Mouse (Mus musculus) cerebellum, adult 2 months (tissue): ENCODE data around the gene Prps1. TPM values are rescaled to one million over a fixed set of nuclear protein-coding genes. Genes with fewer than 3 reads are reported as not detected.

ENCODE experiments used
- DNase-seq, 2 experiments: peaks; one replicate each; pipeline ENCODE4 v3.0.0; 2021
- H3K27ac ChIP-seq: fragments of 200-500 bp; 2 replicates; pipeline ENCODE4 v1.5.1; 2012; ENCODE audit warnings: low read length, control low read depth, inconsistent platforms; ENCODE audit not compliant: insufficient read depth
- H3K27me3 ChIP-seq: fragments of 200-500 bp; 2 replicates; pipeline ENCODE4 v1.6.1; 2012; ENCODE audit warnings: inconsistent platforms, mild to moderate bottlenecking, low read length, moderate library complexity; ENCODE audit not compliant: control insufficient read depth, insufficient read depth
- H3K4me1 ChIP-seq: fragments of 200-500 bp; 2 replicates; pipeline ENCODE4 v1.6.1; 2011; ENCODE audit warnings: low read length; ENCODE audit not compliant: control insufficient read depth, insufficient read depth
- H3K4me3 ChIP-seq: fragments of 200-500 bp; replicated peaks from 2 replicates; pipeline ENCODE3; 2011; ENCODE audit warnings: mild to moderate bottlenecking, low read depth, low read length, control low read depth; ENCODE audit not compliant: insufficient read depth
- CTCF ChIP-seq: fragments of 200-500 bp; IDR thresholded peaks from 2 replicates; pipeline ENCODE4 v1.5.1; 2011; ENCODE audit warnings: low read depth, mild to moderate bottlenecking, control low read depth, low read length, moderate library complexity, borderline replicate concordance; ENCODE audit not compliant: insufficient read depth
- POLR2A ChIP-seq: fragments of 200-500 bp; IDR thresholded peaks from 2 replicates; pipeline ENCODE4 v1.6.1; 2011; ENCODE audit warnings: low read length, control low read depth, borderline replicate concordance; ENCODE audit not compliant: insufficient read depth
- WGBS: fragments of 180-500 bp; shearing (Covaris S2); methylation state at CpG from one replicate; pipeline ENCODE4 v1.1.7; 2018; 5-methylcytosine and 5-hydroxymethylcytosine counted together
- polyA plus RNA-seq: library from polyadenylated mRNA; depleted of rRNA; stranded (reverse); fragments of >200 nt; gene quantifications from 2 replicates; pipeline ENCODE4 v1.2.3, GENCODE M21; 2012; rRNA removed

The Prps1 gene
- polyA plus RNA-seq, 1 experiment = 48.9 TPM

DNA sequence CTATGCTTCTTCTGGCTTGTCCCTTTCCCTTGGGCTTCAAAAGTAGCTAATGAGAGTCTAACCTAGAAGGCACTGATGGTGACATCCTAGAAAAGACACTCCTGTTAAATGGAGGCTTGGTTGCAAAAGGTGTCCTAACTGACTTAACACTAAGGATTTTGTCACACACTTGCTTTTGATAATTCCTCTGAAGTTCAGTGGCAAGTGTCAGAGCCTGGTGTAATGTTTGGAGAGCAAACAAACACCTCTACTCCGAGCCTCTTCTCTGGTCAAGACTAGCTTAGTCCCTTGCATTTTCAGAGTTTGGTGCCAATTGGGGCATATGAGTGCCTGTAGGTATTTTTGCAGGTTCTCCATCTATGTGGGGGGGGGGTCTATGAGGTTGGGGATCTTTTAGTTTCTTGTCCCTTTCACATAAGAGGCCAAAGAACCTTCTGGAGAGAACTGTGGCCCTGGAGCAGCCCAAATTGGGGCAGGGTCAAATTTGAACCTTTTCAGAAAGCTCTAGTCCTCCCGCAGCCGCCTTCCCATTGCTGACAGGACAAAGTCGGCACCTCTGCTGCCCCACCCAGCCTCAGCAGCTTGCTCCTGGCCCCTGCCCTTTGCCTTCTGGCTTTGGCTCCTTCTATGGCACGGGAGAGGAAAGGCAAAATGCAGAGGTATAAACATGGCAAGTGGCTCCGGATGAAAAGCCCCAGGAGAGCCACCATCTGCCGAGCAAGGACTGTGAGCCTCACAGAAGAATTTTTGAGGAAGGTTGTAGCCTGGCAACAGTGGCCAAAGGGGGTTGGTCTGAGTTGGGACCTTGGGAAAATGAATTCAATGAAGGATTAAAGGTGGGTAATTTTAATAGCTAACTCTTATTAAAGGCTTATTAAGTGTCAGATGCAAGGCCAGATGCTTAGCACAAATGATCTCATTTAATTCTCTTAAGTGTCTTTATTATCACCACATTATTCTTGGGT is 55.6 kb downstream of the Prps1 start:
- Histone ChIP-seq H3K27ac (peak overlapping the region; percentile 47; the same call in 1 of the 2 replicates), H3K4me3 (no peak overlapping the region), H3K4me1 (peaks cover 4% of the 10 kb centered on the region; the same call in 1 of the 2 replicates), H3K27me3 (no peaks in the 10 kb centered on the region)
- DNase-seq = no peak
- 39% methylated on average over 7 of the region's 7 CpGs for WGBS
- no peak for TF ChIP-seq CTCF

DNA sequence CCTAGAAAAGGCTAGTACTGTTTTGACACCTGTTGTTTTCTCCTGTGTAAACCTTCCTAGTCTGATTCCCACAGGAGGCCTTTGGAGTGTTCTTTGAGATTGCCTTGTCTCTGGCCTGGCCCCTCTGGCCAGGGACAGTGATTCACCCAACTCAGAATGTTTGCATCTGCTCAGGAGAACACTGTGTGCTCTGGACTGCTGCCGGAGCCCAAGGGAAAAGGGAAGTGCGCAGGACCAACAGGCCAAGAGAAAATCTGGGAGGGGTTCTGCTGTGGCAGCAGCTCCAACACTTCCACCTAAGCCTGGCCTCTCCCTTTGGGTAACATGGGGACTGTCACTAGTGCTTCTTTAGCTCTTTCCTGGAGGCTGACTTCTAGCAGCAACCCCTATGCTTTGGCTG is 57.0 kb downstream of the Prps1 start:
- TF ChIP-seq CTCF (no peak), POLR2A (no peak)
- H3K4me3 ChIP-seq = no peak overlapping the region
- no peak overlapping the region for H3K27ac ChIP-seq
- no peaks in the 10 kb centered on the region for H3K27me3 ChIP-seq
- no peak for DNase-seq
- H3K4me1 ChIP-seq = peaks cover 4% of the 10 kb centered on the region; the same call in 1 of the 2 replicates
- 94% methylated on average over 2 of the region's 2 CpGs for WGBS

- WGBS = 91% methylated on average over 8 of the region's 8 CpGs
- Histone ChIP-seq H3K4me3 (no peak overlapping the region), H3K27me3 (no peaks in the 10 kb centered on the region), H3K27ac (no peak overlapping the region), H3K4me1 (no peaks in the 10 kb centered on the region)
- no peak for DNase-seq
- TF ChIP-seq POLR2A = no peak
- no peak for TF ChIP-seq CTCF
Observed at GRCm38 (mm10) chrX:140518351-140518750, 61.9 kb downstream of the Prps1 start.

DNA sequence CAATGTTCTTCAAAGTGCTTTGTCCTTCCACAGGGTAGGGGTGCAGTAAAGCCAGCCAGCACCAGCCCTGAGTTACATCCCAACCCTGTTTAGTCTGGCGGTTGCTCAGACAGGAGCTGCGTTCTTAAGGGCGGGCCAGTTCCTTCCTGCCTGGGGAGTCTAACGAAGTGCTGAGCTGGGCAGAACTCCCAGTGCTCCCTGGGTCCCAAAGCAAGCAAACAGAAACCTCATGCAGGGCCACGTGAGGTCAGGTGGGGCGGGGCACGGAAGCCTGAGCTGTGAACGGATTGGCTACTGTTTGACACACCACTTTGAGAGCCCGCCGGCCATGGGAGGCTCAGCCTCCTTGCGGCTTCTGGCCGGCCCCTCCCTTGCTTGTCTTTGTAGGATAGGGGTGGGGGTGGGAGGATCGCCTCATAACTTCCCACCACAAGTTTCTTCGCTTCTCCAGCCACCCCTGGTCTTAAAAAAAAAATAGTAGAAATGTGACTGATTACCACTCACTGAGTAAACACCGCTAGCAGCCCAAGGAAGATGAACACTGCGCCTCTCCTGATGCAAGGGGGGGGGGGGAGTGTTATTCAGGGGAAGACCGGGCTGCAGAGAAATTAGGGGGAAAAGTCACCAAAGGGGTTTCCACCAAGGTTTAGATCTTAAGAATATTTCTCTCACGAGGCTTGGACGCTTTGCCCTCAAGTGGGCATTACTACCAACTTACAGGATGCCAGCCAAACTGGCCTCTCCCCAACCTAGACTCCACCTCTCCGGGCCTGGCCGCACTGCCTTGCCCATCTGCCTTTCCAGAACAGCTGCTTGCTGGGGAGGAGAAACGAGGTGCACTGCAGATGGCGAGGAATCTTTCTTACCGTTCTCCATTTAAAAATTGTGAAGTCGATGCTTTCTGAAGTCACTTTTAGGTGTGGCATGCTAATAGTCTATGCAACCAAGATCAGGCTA is 64.0 kb downstream of the Prps1 start:
- DNase-seq = peak; percentile 75 to 83
- Histone ChIP-seq H3K4me1 (no peaks in the 10 kb centered on the region), H3K4me3 (peak overlapping the region; percentile 47), H3K27me3 (no peaks in the 10 kb centered on the region), H3K27ac (peak overlapping the region; percentile 73; the same call in 1 of the 2 replicates)
- 9% methylated on average over 25 of the region's 25 CpGs for WGBS
- TF ChIP-seq POLR2A (0 out of 2 replicates have a peak, but pooled peaks have one; percentile 13), CTCF (no peak)

DNA sequence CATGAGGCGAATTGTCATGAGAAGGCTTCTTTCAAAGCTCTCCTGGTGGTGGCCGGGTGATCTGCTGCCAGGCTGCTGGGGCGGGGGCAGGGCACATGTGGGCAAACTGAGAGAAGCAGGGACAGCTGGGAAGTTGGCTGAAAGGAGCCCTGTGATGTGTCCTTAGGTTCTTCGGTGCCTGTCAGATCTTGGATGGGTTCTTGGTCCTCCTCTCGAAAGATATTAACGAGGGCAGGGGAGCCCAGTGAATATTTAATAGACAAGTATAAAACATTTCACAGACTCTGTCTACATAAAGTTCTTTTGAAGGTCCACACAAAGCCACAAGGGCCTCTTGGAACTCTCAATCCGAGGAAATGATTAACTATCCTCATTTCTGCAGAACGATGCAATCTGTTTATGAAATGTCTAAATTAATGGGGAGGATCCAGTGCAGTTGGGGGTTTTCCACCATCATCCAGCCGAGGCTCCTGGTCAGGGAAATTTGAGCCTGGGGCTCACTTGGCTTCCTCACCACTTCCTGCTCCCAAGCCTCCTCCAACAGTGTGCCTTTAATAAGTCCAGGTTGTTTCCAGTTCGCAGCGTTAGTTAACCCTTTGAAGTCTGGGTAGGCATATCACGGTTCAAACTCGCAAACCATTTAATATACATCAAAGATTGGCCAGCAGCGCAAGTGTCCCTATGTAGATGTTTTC is 65.8 kb downstream of the Prps1 start:
- H3K4me1 ChIP-seq = no peaks in the 10 kb centered on the region
- H3K27me3 ChIP-seq = no peaks in the 10 kb centered on the region
- 52% methylated on average over 14 of the region's 14 CpGs for WGBS
- H3K27ac ChIP-seq = no peak overlapping the region
- H3K4me3 ChIP-seq = no peak overlapping the region
- TF ChIP-seq POLR2A (no peak), CTCF (no peak)
- DNase-seq = no peak

- H3K27me3 ChIP-seq = no peaks in the 10 kb centered on the region
- no peak for DNase-seq
- no peaks in the 10 kb centered on the region for H3K4me1 ChIP-seq
- no peak overlapping the region for H3K27ac ChIP-seq
- TF ChIP-seq POLR2A (no peak), CTCF (no peak)
- 84% methylated on average over 5 of the region's 5 CpGs for WGBS
- no peak overlapping the region for H3K4me3 ChIP-seq
Observed at GRCm38 (mm10) chrX:140524231-140524630, 67.8 kb downstream of the Prps1 start.

Other genes starting within 250 kb of the Prps1 start
- 7.8 and 9.9 TPM in 2 replicates for gene Frmpd3, start 114.3 kb upstream of the Prps1 start, polyA plus RNA-seq
- gene Tsc22d3, start 144.0 kb downstream of the Prps1 start, polyA plus RNA-seq = 155 and 168 TPM in 2 replicates
- 16.3 and 18.1 TPM in 2 replicates for gene Mid2, start 208.0 kb downstream of the Prps1 start, polyA plus RNA-seq